Mouse (Mus musculus) gastrocnemius, adult 8-10 months (tissue): ENCODE results near the gene Cadm2. TPM values are rescaled to one million over a fixed set of nuclear protein-coding genes. Genes with fewer than 3 reads are reported as not detected.
A peak's percentile ranks its signal among the peaks of the same experiment; 100 is the strongest.

Experiments used
- DNase-seq, 2 experiments: peaks; one replicate each; pipeline ENCODE4 v3.0.0; 2022; ENCODE audit warnings: low spot score in 2 of 2
- total RNA-seq, 4 experiments: library from RNA; stranded (reverse); gene quantifications; 2 replicates each; pipeline ENCODE4 v1.2.4; 2022

The Cadm2 gene
- total RNA-seq: 1 to 10 TPM in 1 of 4 experiments, under 1 TPM in 3; 0.09 to 2.5 (median 0.46) TPM

DNA sequence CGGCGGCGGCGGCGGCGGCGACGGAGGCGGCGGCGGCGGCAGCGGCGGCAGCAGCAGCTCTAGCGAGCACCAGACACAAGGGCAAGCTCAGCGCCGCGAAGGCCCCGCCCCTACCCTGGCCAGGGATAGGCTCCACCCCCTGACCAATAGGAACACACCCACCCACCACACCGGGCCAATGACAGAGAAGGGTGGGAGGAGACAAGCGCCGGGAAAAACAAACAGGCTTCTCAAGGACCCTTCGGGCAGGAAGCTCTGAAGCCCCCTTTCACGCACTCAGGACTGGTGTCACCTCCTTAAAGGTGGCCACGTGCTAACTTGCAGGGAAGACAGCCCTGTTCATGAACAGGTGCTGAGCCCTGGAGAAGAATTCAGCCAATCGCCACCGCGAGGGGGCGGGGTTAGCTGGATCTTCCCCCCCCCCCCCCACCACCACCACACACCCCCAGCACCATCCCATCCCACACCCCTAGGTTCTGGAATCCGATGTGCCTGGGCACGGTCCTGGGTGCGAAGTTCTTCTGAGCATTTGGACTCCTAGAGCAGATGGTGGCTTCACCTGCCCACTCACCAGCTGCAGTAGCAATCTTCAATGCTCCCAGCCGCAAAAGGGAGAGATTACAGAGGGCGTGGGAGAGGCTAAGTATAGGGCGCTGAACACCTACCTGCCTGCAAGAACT is at the start of gene Cadm2:
TSS of gene Cadm2 (minus strand) at position 83 of the 680 bp plus-strand sequence.
- peak; percentile 77 to 84 for DNase-seq

GRCm38 (mm10) chr16:67646930-67647329 is 26.2 kb upstream of the Cadm2 start:
- DNase-seq: no peak

DNA sequence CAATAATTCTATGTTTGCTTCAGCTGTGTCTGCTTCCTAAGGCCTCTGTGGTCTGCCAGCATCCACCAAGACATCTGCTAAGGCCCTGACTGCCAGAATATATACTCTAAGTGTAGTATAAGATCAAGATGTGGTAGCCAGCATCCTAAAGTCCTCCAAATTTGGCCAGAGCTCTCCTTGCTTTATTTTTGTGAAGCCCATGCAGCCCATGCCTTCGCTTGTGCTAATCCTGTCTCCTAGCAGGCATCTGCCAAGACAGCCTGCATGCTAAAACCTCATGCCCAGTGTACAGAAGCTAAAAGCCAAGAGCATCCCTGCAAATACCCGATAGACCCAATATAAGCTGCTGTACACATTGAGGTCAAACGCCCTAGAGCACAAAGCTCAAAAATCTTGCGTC is 22.9 kb upstream of the Cadm2 start:
- DNase-seq: no peak

DNA sequence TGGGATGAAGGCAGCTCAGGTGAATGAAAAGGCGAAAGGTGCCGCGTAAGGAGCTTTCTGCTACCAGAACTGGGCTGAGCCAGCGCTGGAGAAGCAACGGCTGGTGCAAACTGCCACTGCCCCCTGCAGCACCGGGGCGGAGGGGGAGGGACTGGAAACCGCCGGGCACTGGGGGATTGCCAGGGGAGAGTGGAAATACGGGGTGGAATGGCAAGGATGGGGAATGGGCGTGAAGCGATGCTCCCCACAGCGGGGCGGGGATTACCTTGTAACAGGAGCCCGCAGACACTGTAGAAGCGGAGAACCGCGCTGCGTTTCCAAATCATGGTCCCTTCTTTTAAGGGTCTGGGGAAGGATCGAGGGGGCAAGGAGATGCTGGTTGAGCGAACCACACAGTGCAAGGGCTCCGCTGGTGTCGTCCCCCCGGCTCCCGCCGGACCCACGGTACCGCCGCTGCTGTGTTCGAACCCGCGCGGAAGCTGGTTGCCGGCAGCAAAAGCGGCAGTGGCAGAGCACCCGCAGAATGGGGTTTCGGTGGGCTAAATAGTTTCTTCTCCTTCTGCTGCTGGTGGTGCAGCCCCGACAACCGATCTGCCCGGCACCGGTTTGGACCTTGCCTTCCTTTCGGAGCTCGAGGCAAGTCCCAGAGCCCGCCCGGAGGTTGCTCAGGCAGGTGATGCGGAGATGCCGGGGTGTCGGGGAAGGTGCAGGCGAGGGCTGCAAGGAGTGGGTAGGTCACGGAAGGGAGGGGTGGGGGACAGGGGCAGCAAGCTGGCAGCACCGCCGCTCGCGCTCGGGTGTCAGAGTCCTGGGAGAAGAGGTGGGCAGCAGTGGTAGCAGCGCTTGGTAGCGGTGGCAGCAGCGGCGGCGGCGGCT is 564 bp downstream of the Cadm2 start:
- DNase-seq: no peak

DNA sequence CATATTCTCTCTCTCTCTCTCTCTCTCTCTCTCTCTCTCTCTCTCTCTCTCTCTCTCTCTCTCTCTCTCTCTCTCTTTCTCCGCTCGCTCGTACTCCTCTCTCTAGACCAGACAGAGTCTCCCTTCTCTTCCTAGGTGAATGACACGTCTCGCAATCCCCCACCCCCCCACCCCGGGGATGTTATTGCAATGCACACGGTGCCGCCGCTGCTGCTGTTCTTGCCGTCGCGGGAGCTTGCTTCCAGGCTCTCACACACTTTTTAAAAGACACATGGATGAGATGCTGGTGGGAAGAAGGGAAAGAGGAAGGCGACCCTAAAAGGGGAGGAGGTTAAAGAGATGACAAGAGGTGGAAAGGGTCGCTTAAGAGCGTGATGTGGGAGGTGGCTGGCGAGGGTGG is 1.3 kb downstream of the Cadm2 start:
- no peak for DNase-seq

DNA sequence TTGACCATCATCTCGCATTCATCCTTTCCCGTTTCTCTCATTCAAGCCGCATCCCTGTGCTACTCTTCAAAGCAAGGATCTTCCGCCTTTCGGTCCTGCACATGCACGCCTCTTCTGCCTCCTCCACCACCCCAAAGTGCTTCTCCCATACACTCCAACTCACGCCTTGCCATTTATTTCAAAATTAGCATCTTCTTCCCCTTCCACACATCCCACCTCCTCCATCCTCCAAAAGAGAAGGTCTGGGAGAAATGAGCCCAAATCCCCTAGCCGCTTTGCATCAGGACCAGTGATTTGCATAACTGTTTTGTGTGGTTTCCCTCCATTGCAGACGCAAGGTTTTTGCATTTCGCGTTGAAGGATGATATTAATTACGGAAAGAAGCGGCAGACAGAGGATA is 1.9 kb downstream of the Cadm2 start:
- no peak for DNase-seq

GRCm38 (mm10) chr16:67617811-67618210 is 2.9 kb downstream of the Cadm2 start:
- no peak for DNase-seq

GRCm38 (mm10) chr16:67617256-67617655 is 3.5 kb downstream of the Cadm2 start:
- no peak for DNase-seq

GRCm38 (mm10) chr16:67613876-67614275 is 6.8 kb downstream of the Cadm2 start:
- DNase-seq: no peak

- DNase-seq: no peak
Measured at GRCm38 (mm10) chr16:67610904-67611681, 9.6 kb downstream of the Cadm2 start.

- no peak for DNase-seq
Measured at GRCm38 (mm10) chr16:67609116-67609515, 11.6 kb downstream of the Cadm2 start.

DNA sequence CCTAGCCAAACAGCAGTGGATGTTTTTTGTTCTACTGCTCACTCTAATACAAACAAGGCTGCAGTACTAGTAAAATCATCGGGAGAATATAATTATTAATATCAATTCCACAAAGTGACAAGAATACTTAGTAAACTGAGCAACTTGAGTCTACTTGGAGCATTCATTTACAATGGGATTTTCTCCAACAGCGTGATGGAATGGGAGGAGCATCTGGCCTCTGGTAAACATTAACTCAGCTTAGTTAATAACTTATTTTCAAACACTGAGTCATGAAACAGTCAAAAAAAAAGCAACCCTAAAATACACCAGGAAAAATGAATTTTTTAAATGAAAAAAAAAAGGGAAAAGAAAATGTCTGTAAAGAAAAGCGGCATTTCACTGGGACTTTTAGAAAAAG is 12.2 kb downstream of the Cadm2 start:
- no peak for DNase-seq

- DNase-seq: no peak
Measured at GRCm38 (mm10) chr16:67605661-67606060, 15.0 kb downstream of the Cadm2 start.

- no peak for DNase-seq
Measured at GRCm38 (mm10) chr16:67599981-67600380, 20.7 kb downstream of the Cadm2 start.

DNA sequence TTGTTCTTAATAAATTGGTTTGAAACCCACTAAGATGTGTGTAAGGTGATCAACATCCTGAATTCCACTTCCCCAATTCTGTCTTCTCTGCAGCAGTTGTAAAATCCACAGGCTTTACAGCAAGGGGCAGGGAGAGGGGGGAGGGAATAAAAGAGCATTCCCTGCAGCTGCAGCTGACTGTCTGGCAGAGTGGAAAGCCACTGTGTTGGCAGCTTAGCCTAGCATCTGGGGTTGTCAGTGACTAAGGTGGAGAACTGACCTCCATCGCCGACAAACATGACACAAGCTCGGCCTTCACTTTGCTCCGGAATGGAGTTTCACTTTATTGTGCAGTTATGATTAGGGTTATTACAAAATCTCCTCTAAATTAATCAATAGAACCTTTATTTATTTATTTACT is 21.9 kb downstream of the Cadm2 start:
- DNase-seq: no peak

DNA sequence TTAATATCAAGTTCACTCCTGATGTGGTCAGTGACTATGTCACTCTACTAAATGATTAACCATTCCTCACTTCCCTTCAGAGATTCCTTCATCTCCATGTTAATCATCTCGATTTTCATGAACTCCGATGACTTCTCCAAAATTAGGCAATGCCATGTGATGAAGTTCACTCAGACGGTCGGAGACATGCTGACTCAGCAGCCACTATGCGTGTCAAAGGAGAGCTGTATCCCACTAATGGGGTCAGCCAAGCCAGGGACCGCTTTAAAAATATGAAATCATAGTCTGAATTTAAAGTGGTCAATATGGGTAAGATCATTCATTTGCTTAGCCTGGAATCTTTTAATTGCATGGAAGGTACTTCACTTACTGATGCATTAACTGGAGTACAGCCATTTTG is 29.7 kb downstream of the Cadm2 start:
- DNase-seq: no peak

GRCm38 (mm10) chr16:67578842-67579517 is 41.7 kb downstream of the Cadm2 start:
- no peak for DNase-seq

DNA sequence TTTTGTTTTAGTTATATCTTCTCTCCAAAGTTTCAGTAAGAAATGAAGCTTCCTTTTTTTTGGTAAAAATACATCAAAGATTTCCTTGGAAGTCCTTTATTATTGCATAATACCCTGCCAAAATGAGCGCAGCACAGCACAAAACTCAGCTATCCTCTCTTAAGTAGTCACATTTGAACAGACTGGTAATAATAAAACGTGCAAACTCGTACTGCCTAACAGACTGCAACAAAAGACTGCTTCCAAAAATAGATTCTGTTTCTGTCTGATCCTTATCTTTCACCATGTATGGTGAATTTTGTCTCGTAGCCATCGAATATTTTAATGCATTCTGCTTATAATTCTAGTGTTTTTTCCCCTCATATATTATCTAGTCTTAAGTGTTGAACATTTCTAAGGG is 45.2 kb downstream of the Cadm2 start:
- DNase-seq: no peak

GRCm38 (mm10) chr16:67526992-67527391 is 93.7 kb downstream of the Cadm2 start:
- DNase-seq: no peak

GRCm38 (mm10) chr16:67524878-67525277 is 95.8 kb downstream of the Cadm2 start:
- no peak for DNase-seq

GRCm38 (mm10) chr16:67518311-67518710 is 102.4 kb downstream of the Cadm2 start:
- no peak for DNase-seq
